Mouse (Mus musculus): ENCODE data around the gene Fgf8. TPM values are rescaled to one million over a fixed set of nuclear protein-coding genes. Genes with fewer than 3 reads are reported as not detected.

Gene Fgf8
- polyA plus RNA-seq, 1 experiment from 2014 or later = not detected

DNA sequence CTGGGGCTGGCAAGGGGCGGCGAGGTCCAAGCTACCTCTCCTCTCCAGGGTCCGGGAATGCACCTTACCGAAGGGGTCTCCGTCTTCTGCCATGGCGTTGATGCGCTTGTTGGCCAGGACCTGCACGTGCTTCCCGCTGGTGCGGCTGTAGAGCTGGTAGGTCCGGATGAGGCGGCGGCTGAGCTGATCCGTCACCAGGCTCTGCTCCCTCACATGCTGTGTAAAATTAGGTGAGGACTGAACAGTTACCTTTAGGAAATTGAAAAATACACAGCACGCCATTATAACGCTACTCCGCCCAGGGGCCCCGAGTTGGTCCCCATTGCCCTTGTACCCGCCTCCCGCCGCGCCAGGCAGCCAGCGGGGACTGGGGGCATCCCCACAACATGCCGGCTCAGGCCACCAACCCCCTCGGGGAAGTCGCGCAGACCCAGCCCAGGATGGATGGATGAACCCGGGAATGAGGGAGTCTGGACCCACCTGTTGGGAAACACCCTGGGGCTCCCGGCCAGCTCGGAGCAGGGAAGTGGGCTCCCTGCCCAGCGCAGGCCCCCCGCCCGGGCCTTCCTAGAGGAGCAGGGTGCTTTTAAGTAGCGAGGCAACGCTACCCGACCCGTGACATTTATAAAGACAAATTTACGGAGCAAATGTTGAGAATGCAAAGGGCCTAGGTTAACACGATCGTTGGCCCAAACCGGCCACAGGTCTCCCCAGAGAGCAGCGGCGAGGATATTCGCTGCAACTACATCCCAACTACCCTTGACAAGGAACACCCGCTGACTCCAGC lies 1.1 kb downstream of the Fgf8 start:
- TF ChIP-seq CTCF (IDR thresholded peaks at IDR 0.05; ENCODE audit: low read depth) = no peak
- Histone ChIP-seq H3K9ac (no peak overlapping the region), H3K4me2 (peak overlapping the region; percentile 88; the same call in 1 of the 2 replicates), H3K36me3 (ENCODE audit: insufficient read depth) (no peaks in the 10 kb centered on the region), H3K27me3 (ENCODE audit: insufficient read depth, low read length) (peaks cover 94% of the 10 kb centered on the region), H3K27ac (ENCODE audit: low read depth) (no peak overlapping the region), H3K4me3 (ENCODE audit: low read depth, low read length) (peak overlapping the region; percentile 48), H3K4me1 (ENCODE audit: insufficient read depth) (peaks cover 10% of the 10 kb centered on the region; the same call in 1 of the 2 replicates), H3K9me3 (ENCODE audit: low read depth, low read length) (no peaks in the 10 kb centered on the region)
- WGBS = 2% methylated on average over 45 of the region's 45 CpGs
- DNase-seq = no peak
- ATAC-seq (ENCODE audit: insufficient read depth) = no peak

DNA sequence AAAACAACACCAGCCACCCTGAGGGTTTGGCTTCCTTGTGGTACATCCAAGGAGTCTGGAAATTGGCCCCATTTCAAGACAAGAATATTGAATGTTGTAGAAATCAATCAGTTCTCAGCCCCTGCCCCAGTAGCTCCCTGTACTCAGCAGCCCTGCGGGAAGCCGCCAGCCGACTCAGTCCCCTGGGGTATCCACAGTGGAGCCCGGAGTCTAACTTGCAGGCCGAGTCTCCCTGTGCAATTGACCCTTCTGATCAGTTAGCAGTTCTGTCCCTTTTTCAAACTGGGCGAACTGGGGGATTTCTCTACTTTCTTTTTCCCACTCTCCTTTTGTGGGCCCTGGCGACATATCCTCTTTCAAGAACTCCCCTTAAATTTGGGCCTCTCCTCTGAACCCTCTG lies 1.9 kb downstream of the Fgf8 start:
- H3K36me3 ChIP-seq (ENCODE audit: insufficient read depth) = no peaks in the 10 kb centered on the region
- no peak for ATAC-seq (ENCODE audit: insufficient read depth)
- 8% methylated on average over 7 of the region's 7 CpGs for whole genome bisulfite sequencing
- H3K9me3 ChIP-seq (ENCODE audit: low read depth, low read length) = no peaks in the 10 kb centered on the region
- no peak for TF ChIP-seq CTCF (IDR thresholded peaks at IDR 0.05; ENCODE audit: low read depth)
- no peak for DNase-seq
- peaks cover 10% of the 10 kb centered on the region; the same call in 1 of the 2 replicates for H3K4me1 ChIP-seq (ENCODE audit: insufficient read depth)
- H3K27me3 ChIP-seq (ENCODE audit: insufficient read depth, low read length) = peaks cover 97% of the 10 kb centered on the region
- no peak overlapping the region for H3K27ac ChIP-seq (ENCODE audit: low read depth)
- no peak overlapping the region for H3K4me2 ChIP-seq
- H3K9ac ChIP-seq = no peak overlapping the region
- H3K4me3 ChIP-seq (ENCODE audit: low read depth, low read length) = no peak overlapping the region

DNA sequence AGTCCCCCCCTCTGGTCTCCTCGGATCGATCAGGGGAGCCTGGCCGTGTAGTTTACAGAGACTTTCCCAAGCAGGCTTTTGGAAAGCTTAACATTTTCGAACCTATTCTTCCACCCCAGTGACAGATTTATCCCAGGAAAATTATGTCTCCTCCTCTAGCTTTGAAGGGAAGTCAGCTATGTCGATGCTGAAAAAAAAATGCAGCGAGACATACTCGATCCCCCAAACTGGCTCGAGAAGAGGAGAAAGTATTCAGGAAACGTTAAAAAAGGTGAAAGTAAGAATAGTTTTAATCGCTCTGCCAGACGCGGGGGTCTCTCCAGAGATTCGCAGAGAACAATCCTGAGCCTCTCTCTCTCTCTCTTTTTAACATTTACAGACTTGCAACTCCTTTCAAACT lies 2.5 kb downstream of the Fgf8 start:
- Histone ChIP-seq H3K27ac (ENCODE audit: low read depth) (no peak overlapping the region), H3K9me3 (ENCODE audit: low read depth, low read length) (no peaks in the 10 kb centered on the region), H3K4me2 (no peak overlapping the region), H3K4me1 (ENCODE audit: insufficient read depth) (peaks cover 10% of the 10 kb centered on the region; the same call in 1 of the 2 replicates), H3K4me3 (ENCODE audit: low read depth, low read length) (no peak overlapping the region), H3K27me3 (ENCODE audit: insufficient read depth, low read length) (peaks cover 98% of the 10 kb centered on the region), H3K36me3 (ENCODE audit: insufficient read depth) (no peaks in the 10 kb centered on the region), H3K9ac (no peak overlapping the region)
- no peak for DNase-seq
- no peak for TF ChIP-seq CTCF (IDR thresholded peaks at IDR 0.05; ENCODE audit: low read depth)
- 10% methylated on average over 13 of the region's 13 CpGs for WGBS
- no peak for ATAC-seq (ENCODE audit: insufficient read depth)

DNA sequence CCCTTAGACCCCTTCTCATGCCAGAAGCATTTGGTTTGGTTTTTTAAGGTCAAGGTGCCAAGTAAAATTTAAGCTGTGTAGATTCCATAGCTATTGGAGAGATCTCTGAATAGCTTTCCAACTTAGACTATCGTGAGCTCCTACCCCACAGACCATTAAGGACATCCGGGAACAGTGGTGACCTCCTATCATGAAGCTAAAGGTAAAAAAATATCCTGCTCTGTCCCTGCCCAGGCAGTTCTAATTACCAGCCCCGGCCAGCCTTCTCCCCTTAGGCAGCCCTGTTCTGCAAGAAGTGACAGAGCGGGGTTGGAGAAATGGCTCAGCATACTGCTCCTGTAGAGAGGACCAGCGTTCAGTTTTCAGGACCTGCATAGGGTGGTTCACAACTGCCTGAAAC lies 4.2 kb downstream of the Fgf8 start:
- no peak overlapping the region for H3K27ac ChIP-seq (ENCODE audit: low read depth)
- no peaks in the 10 kb centered on the region for H3K9me3 ChIP-seq (ENCODE audit: low read depth, low read length)
- H3K36me3 ChIP-seq (ENCODE audit: insufficient read depth) = no peaks in the 10 kb centered on the region
- H3K27me3 ChIP-seq (ENCODE audit: insufficient read depth, low read length) = peaks cover 98% of the 10 kb centered on the region
- DNase-seq (no peak), ATAC-seq (ENCODE audit: insufficient read depth) (no peak)
- no peak overlapping the region for H3K4me2 ChIP-seq
- TF ChIP-seq CTCF (IDR thresholded peaks at IDR 0.05; ENCODE audit: low read depth) = no peak
- 69% methylated on average over 5 of the region's 5 CpGs for WGBS
- H3K4me3 ChIP-seq (ENCODE audit: low read depth, low read length) = no peak overlapping the region
- no peak overlapping the region for H3K9ac ChIP-seq
- H3K4me1 ChIP-seq (ENCODE audit: insufficient read depth) = peaks cover 10% of the 10 kb centered on the region; the same call in 1 of the 2 replicates

DNA sequence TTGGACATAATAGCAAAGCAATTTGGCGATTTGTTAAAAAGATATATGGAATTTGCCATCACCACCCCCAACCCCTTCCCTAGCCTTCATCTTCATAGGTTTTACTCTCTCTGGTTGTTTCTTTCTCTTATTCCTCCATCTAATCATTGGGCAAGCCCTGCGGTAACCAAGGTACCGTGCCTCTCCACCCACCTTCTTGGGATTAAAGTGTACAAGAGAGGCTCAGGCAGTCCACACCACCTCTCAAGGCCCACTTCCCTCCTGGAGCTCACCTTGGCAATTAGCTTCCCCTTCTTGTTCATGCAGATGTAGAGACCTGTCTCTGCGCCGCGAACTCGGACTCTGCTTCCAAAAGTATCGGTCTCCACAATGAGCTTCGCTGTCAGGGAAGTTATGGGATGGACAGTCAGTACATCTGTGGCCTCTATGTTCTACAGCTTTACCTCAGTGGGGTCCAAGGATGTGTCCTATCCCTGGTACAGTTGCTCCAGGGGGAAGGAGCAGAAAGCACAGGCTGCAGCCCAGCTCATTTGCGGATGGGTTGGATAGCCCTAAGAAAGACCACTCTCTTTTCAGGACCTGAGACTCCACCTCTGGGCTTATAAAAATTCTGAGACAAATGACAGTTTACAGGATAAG lies 4.8 kb downstream of the Fgf8 start:
- no peaks in the 10 kb centered on the region for H3K9me3 ChIP-seq (ENCODE audit: low read depth, low read length)
- H3K4me3 ChIP-seq (ENCODE audit: low read depth, low read length) = no peak overlapping the region
- H3K4me2 ChIP-seq = no peak overlapping the region
- no peak for DNase-seq
- 76% methylated on average over 10 of the region's 10 CpGs for WGBS
- H3K27me3 ChIP-seq (ENCODE audit: insufficient read depth, low read length) = peaks cover 98% of the 10 kb centered on the region
- no peak for TF ChIP-seq CTCF (IDR thresholded peaks at IDR 0.05; ENCODE audit: low read depth)
- no peaks in the 10 kb centered on the region for H3K36me3 ChIP-seq (ENCODE audit: insufficient read depth)
- H3K9ac ChIP-seq = no peak overlapping the region
- H3K27ac ChIP-seq (ENCODE audit: low read depth) = no peak overlapping the region
- H3K4me1 ChIP-seq (ENCODE audit: insufficient read depth) = peaks cover 10% of the 10 kb centered on the region; the same call in 1 of the 2 replicates
- no peak for ATAC-seq (ENCODE audit: insufficient read depth)

DNA sequence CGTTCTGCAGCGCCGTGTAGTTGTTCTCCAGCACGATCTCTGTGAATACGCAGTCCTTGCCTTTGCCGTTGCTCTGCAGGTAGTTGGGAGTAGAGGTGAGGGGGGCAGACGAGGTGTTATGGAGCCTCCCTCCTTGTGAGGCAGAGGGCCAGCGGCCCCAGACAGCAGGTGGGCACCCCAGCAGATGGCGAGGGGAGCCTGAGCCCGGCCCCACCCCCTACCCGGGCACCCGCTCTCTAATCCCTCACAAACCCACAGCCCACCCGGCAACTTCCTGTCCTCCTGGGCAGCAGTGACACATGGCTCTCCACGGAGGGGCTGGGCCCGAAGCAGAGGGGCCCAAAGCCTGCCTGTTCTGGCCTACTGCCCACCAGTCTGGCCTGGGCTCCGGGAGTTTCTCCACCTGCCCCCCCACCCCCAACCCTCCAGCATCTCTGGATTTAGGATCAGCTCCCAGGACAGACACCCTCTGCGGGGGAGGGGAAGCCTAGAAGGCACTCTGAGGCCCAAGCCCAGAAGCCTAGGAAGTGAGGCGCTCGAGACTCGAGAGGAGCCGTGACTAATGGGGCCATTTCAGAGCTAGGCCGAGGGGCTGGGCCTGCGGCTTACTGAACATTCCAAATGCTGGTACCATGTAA lies 5.4 kb downstream of the Fgf8 start:
- H3K9ac ChIP-seq = no peak overlapping the region
- peak overlapping the region; percentile 62 for H3K4me2 ChIP-seq
- H3K27me3 ChIP-seq (ENCODE audit: insufficient read depth, low read length) = peaks cover 99% of the 10 kb centered on the region
- H3K9me3 ChIP-seq (ENCODE audit: low read depth, low read length) = no peaks in the 10 kb centered on the region
- H3K36me3 ChIP-seq (ENCODE audit: insufficient read depth) = no peaks in the 10 kb centered on the region
- H3K27ac ChIP-seq (ENCODE audit: low read depth) = no peak overlapping the region
- DNase-seq (no peak), ATAC-seq (ENCODE audit: insufficient read depth) (peak; percentile 39; the same call in 1 of the 2 replicates)
- TF ChIP-seq CTCF (IDR thresholded peaks at IDR 0.05; ENCODE audit: low read depth) = no peak
- peak overlapping the region; percentile 27 for H3K4me3 ChIP-seq (ENCODE audit: low read depth, low read length)
- WGBS = 15% methylated on average over 23 of the region's 23 CpGs
- peaks cover 9% of the 10 kb centered on the region; the same call in 1 of the 2 replicates for H3K4me1 ChIP-seq (ENCODE audit: insufficient read depth)

DNA sequence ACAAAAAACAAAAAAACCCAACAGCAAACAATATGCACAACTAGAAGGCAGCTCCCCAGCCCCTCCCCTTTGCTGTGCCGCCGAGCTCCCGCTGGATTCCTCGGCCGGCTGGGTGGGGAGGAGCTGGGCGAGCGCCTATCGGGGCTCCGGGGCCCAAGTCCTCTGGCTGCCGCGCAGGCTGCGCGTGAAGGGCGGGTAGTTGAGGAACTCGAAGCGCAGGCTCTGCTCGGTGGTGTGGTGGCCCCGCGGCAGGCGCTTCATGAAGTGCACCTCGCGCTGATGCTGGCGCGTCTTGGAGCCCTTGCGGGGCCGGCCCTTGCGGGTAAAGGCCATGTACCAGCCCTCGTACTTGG lies 5.9 kb downstream of the Fgf8 start:
- Histone ChIP-seq H3K4me3 (ENCODE audit: low read depth, low read length) (peak overlapping the region; percentile 27), H3K4me2 (peak overlapping the region; percentile 62), H3K36me3 (ENCODE audit: insufficient read depth) (no peaks in the 10 kb centered on the region), H3K9ac (no peak overlapping the region), H3K27me3 (ENCODE audit: insufficient read depth, low read length) (peaks cover 97% of the 10 kb centered on the region), H3K27ac (ENCODE audit: low read depth) (no peak overlapping the region), H3K9me3 (ENCODE audit: low read depth, low read length) (no peaks in the 10 kb centered on the region), H3K4me1 (ENCODE audit: insufficient read depth) (peaks cover 6% of the 10 kb centered on the region; the same call in 1 of the 2 replicates)
- no peak for TF ChIP-seq CTCF (IDR thresholded peaks at IDR 0.05; ENCODE audit: low read depth)
- DNase-seq = peak; percentile 78
- WGBS = 1% methylated on average over 28 of the region's 28 CpGs
- peak; percentile 63; the same call in 1 of the 2 replicates for ATAC-seq (ENCODE audit: insufficient read depth)

Data from lung, embryonic 14.5 days (tissue).